Mouse (Mus musculus) forelimb bud, embryonic 11.5 days (tissue): ENCODE data around the gene C1qtnf1.

ENCODE experiments used
- DNase-seq: peaks from one replicate; pipeline ENCODE4 v3.0.0-alpha.2; 2012; ENCODE audit warnings: low read depth, low spot score

C1qtnf1 gene

GRCm38 (mm10) chr11:118473842-118474500, 46.0 kb downstream of the C1qtnf1 start:
- no peak for DNase-seq

GRCm38 (mm10) chr11:118475496-118476083, 47.6 kb downstream of the C1qtnf1 start:
- no peak for DNase-seq

- peak; percentile 91 for DNase-seq
Measured at GRCm38 (mm10) chr11:118476396-118477373, 48.7 kb downstream of the C1qtnf1 start, which contains the start of gene Engase. Engase (plus strand) TSS chr11:118476829.

- no peak for DNase-seq
Measured at GRCm38 (mm10) chr11:118479776-118480175, 51.8 kb downstream of the C1qtnf1 start.

- DNase-seq = no peak
Measured at GRCm38 (mm10) chr11:118481231-118481630, 53.2 kb downstream of the C1qtnf1 start.

- DNase-seq = no peak
Measured at GRCm38 (mm10) chr11:118481751-118482150, 53.7 kb downstream of the C1qtnf1 start.

- no peak for DNase-seq
Measured at GRCm38 (mm10) chr11:118484169-118484568, 56.2 kb downstream of the C1qtnf1 start.

GRCm38 (mm10) chr11:118485338-118485737, 57.3 kb downstream of the C1qtnf1 start:
- no peak for DNase-seq

GRCm38 (mm10) chr11:118485780-118486179, 57.8 kb downstream of the C1qtnf1 start:
- no peak for DNase-seq

GRCm38 (mm10) chr11:118486281-118486680, 58.3 kb downstream of the C1qtnf1 start:
- DNase-seq = no peak

GRCm38 (mm10) chr11:118486881-118487772, 59.1 kb downstream of the C1qtnf1 start:
- no peak for DNase-seq

GRCm38 (mm10) chr11:118488191-118488906, 60.3 kb downstream of the C1qtnf1 start:
- DNase-seq = no peak

- no peak for DNase-seq
Measured at GRCm38 (mm10) chr11:118488907-118489270, 60.9 kb downstream of the C1qtnf1 start.

- DNase-seq = peak; percentile 64
Measured at GRCm38 (mm10) chr11:118490566-118491218, 62.7 kb downstream of the C1qtnf1 start.

- DNase-seq = no peak
Measured at GRCm38 (mm10) chr11:118491230-118491629, 63.2 kb downstream of the C1qtnf1 start.

- no peak for DNase-seq
Measured at GRCm38 (mm10) chr11:118493458-118493857, 65.5 kb downstream of the C1qtnf1 start.

- no peak for DNase-seq
Measured at GRCm38 (mm10) chr11:118494001-118494737, 66.2 kb downstream of the C1qtnf1 start.

GRCm38 (mm10) chr11:118495065-118495464, 67.1 kb downstream of the C1qtnf1 start:
- DNase-seq = no peak

- no peak for DNase-seq
Measured at GRCm38 (mm10) chr11:118496066-118496689, 68.2 kb downstream of the C1qtnf1 start.
